Mouse (Mus musculus): Measurements from ENCODE around the gene Srsf6.

GRCm38 (mm10) chr2:162948221-162948620, 16.9 kb downstream of the Srsf6 start:
- no peak for TF ChIP-seq EP300 (IDR thresholded peaks at IDR 0.05)
- TF ChIP-seq CTCF (IDR thresholded peaks at IDR 0.05) = no peak

Measured in lung, postnatal 0 days (tissue).